Mouse (Mus musculus): Measurements from ENCODE around the gene Bco1. TPM values are rescaled to one million over a fixed set of nuclear protein-coding genes. Genes with fewer than 3 reads are reported as not detected.

Gene Bco1
- polyA plus RNA-seq, 1 experiment = 0.07 TPM

DNA sequence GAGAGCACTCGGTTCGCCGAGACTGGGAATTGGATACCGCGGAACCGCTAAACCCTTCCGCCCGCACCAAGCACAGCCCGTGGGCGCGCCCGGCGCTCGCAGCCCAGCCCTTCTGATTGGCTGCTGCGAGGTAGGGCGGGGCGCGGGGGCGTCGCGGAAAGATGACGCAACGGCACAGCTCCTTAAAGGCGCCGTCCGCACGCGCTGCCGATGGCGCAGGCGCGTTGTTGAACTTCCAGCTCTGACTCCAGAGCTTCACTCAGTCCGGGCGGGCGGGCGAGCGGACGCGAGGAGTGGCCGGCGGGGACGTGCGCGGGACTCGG lies 62.1 kb downstream of the Bco1 start:
- no peaks in the 10 kb centered on the region for H3K27me3 ChIP-seq (ENCODE audit: control insufficient read depth, insufficient read depth, low read length)
- H3K27ac ChIP-seq (ENCODE audit: insufficient read depth, low read length) = peak overlapping the region; percentile 1; the same call in 1 of the 2 replicates
- WGBS = 1% methylated on average over 45 of the region's 45 CpGs
- peak overlapping the region; percentile 70 for H3K4me3 ChIP-seq (replicated peaks; ENCODE audit: insufficient read depth, low read depth, low read length)
- DNase-seq = peak; percentile 97 to 98
- peaks cover 11% of the 10 kb centered on the region; the same call in 1 of the 2 replicates for H3K4me1 ChIP-seq (ENCODE audit: control insufficient read depth, insufficient read depth, low read length)
- TF ChIP-seq CTCF (IDR thresholded peaks at IDR 0.05; ENCODE audit: borderline replicate concordance, insufficient read depth, low read depth, low read length) (no peak), POLR2A (IDR thresholded peaks at IDR 0.05; ENCODE audit: borderline replicate concordance, insufficient read depth, low read length) (peak; percentile 90)

DNA sequence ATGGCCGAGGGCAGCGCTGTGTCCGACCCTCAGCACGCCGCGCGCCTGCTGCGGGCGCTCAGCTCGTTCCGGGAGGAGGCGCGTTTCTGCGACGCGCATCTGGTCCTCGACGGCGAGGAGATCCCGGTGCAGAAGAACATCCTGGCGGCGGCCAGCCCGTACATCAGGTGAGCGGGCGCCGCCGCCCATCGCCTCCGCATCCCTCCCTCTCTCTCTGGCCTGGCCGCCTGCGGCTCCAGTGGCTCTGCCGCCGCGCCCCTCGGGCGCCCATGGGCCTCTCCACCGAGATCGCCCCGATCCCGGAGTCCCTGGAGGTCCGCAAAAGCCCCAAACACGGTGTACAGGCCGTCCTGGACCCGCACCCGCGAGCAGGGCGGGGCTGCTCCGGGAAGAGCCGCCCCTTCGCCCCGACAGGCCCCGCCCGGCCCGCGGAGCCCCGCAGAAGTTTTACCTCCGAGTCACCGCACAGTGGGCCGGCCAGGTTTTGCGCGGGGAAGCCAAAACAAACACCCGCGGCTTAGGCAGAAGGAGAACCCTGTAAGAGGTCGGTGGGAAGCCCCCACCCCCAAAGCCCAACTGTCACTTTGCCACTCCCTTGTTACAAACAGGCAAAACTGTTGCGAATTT lies 62.6 kb downstream of the Bco1 start, which contains the start of gene Gan:
TSS of gene Gan (plus strand) at position 1 of the 627 bp plus-strand sequence.
- no peak for TF ChIP-seq CTCF (IDR thresholded peaks at IDR 0.05; ENCODE audit: borderline replicate concordance, insufficient read depth, low read depth, low read length)
- DNase-seq = peak in 1 of 2 experiments; percentile 54
- Histone ChIP-seq H3K4me3 (replicated peaks; ENCODE audit: insufficient read depth, low read depth, low read length) (peak within 1 kb of the TSS; percentile 70), H3K27me3 (ENCODE audit: control insufficient read depth, insufficient read depth, low read length) (no peaks in the 10 kb centered on the region), H3K27ac (ENCODE audit: insufficient read depth, low read length) (peak within 1 kb of the TSS; percentile 47; the same call in 1 of the 2 replicates), H3K4me1 (ENCODE audit: control insufficient read depth, insufficient read depth, low read length) (peaks cover 11% of the 10 kb centered on the region; the same call in 1 of the 2 replicates)
- WGBS = under 1% methylated on average over 65 of the region's 65 CpGs

DNA sequence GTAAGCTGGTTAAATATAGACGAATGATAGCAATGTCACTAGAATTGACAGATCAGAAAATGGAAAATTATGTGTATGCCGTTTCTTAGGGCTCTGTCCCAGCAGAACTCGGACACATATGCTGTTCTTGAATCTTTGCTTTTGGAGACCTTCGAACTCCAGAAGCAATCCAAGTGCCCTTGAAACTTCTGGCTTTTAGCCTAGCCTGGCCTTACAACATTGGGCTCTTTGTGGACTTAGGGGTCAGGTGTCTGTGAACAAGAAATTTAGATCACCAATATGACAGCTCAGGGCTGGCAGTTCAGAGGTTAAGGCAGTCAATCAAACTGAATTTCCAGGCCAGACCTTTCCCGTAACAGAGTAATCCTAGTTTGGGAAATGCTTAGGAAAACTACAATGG lies 63.4 kb downstream of the Bco1 start:
- 41% methylated on average over 5 of the region's 5 CpGs for WGBS
- peaks cover 11% of the 10 kb centered on the region; the same call in 1 of the 2 replicates for H3K4me1 ChIP-seq (ENCODE audit: control insufficient read depth, insufficient read depth, low read length)
- no peak overlapping the region for H3K27ac ChIP-seq (ENCODE audit: insufficient read depth, low read length)
- TF ChIP-seq POLR2A (IDR thresholded peaks at IDR 0.05; ENCODE audit: borderline replicate concordance, insufficient read depth, low read length) (no peak), CTCF (IDR thresholded peaks at IDR 0.05; ENCODE audit: borderline replicate concordance, insufficient read depth, low read depth, low read length) (no peak)
- DNase-seq = no peak
- H3K4me3 ChIP-seq (replicated peaks; ENCODE audit: insufficient read depth, low read depth, low read length) = no peak overlapping the region
- H3K27me3 ChIP-seq (ENCODE audit: control insufficient read depth, insufficient read depth, low read length) = no peaks in the 10 kb centered on the region

DNA sequence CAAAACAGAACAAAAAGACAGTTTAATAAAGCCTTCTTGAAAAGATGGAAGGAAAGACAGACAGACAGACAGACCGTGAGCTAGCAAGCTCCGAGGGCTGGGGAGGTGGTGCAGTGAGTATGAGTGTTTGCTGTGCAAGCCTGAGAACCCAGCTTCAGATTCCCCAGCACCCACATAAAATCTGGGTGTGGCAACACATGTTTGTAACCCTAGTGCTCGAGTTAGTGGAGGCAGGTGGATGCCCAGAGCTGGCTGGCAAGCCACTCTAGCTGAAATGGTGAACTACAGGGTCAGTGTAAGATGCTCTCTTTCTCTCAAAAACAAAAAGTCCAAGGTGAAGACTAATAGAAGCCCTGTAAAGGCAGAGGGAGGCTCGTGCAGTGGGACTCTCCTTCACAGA lies 69.3 kb downstream of the Bco1 start:
- TF ChIP-seq CTCF (IDR thresholded peaks at IDR 0.05; ENCODE audit: borderline replicate concordance, insufficient read depth, low read depth, low read length) (no peak), POLR2A (IDR thresholded peaks at IDR 0.05; ENCODE audit: borderline replicate concordance, insufficient read depth, low read length) (no peak)
- Histone ChIP-seq H3K4me1 (ENCODE audit: control insufficient read depth, insufficient read depth, low read length) (no peaks in the 10 kb centered on the region), H3K27ac (ENCODE audit: insufficient read depth, low read length) (no peak overlapping the region), H3K4me3 (replicated peaks; ENCODE audit: insufficient read depth, low read depth, low read length) (no peak overlapping the region), H3K27me3 (ENCODE audit: control insufficient read depth, insufficient read depth, low read length) (no peaks in the 10 kb centered on the region)
- WGBS = 88% methylated on average over 4 of the region's 4 CpGs
- no peak for DNase-seq

GRCm38 (mm10) chr8:117165542-117165941 lies 69.9 kb downstream of the Bco1 start:
- Histone ChIP-seq H3K4me3 (replicated peaks; ENCODE audit: insufficient read depth, low read depth, low read length) (no peak overlapping the region), H3K27ac (ENCODE audit: insufficient read depth, low read length) (no peak overlapping the region), H3K27me3 (ENCODE audit: control insufficient read depth, insufficient read depth, low read length) (no peaks in the 10 kb centered on the region), H3K4me1 (ENCODE audit: control insufficient read depth, insufficient read depth, low read length) (no peaks in the 10 kb centered on the region)
- no peak for DNase-seq
- 91% methylated on average over 4 of the region's 4 CpGs for WGBS
- no peak for TF ChIP-seq CTCF (IDR thresholded peaks at IDR 0.05; ENCODE audit: borderline replicate concordance, insufficient read depth, low read depth, low read length)
- TF ChIP-seq POLR2A (IDR thresholded peaks at IDR 0.05; ENCODE audit: borderline replicate concordance, insufficient read depth, low read length) = no peak

DNA sequence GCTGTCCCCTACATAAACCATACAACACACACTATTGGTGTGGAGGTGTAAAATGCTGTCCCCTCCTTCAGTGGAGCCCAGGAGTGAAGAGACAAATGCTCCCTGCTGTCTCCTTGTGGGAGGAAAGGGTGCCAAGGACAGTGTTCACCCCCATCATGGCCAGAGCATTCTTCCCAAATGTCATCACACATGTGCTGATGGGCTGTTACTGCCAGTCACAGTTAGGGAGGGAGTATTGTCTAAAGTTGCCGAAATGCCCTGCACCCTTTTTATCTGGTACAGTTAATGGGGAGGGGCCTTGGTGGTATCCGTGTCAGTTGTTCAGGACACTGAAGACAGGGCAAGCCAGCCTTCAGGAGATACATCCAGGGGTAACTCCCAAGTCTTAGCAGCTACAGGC lies 70.9 kb downstream of the Bco1 start:
- TF ChIP-seq CTCF (IDR thresholded peaks at IDR 0.05; ENCODE audit: borderline replicate concordance, insufficient read depth, low read depth, low read length) (no peak), POLR2A (IDR thresholded peaks at IDR 0.05; ENCODE audit: borderline replicate concordance, insufficient read depth, low read length) (no peak)
- no peaks in the 10 kb centered on the region for H3K27me3 ChIP-seq (ENCODE audit: control insufficient read depth, insufficient read depth, low read length)
- no peak overlapping the region for H3K27ac ChIP-seq (ENCODE audit: insufficient read depth, low read length)
- 77% methylated on average over 2 of the region's 2 CpGs for WGBS
- no peak overlapping the region for H3K4me3 ChIP-seq (replicated peaks; ENCODE audit: insufficient read depth, low read depth, low read length)
- no peak for DNase-seq
- H3K4me1 ChIP-seq (ENCODE audit: control insufficient read depth, insufficient read depth, low read length) = no peaks in the 10 kb centered on the region

DNA sequence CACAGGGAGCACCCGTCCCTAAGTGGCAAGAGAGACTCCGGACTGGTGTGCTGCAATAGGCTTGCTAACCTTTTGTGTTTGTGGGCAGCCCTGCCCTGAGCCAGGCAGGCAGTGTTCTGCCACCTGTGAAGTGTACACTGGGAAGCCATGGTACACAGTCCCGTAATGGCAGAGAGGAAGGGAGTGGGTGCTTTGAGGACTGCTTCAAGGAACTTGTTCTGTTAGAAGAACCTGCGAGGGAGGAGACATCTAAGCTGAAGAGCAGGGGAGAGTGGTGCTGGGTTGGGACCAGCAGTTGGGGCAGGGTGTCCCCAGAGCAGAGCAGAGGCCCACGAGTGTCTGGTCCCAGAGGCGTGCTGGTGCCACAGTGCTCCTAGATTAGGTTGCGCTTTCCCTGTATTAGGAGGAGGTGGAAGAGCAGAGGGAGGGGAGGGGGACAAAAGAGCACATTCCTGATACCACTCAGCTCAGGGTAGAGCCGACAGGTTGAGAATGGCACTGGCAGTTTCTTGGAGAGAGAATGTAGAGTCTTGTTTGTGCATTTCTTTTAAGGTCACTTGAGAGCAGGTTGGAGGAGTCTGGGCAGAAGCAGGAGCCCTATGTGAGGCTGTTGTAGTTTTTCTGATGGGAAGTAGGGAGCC lies 71.7 kb downstream of the Bco1 start:
- Histone ChIP-seq H3K4me3 (replicated peaks; ENCODE audit: insufficient read depth, low read depth, low read length) (no peak overlapping the region), H3K27ac (ENCODE audit: insufficient read depth, low read length) (no peak overlapping the region), H3K27me3 (ENCODE audit: control insufficient read depth, insufficient read depth, low read length) (no peaks in the 10 kb centered on the region), H3K4me1 (ENCODE audit: control insufficient read depth, insufficient read depth, low read length) (no peaks in the 10 kb centered on the region)
- DNase-seq = no peak
- 86% methylated on average over 8 of the region's 8 CpGs for WGBS
- TF ChIP-seq POLR2A (IDR thresholded peaks at IDR 0.05; ENCODE audit: borderline replicate concordance, insufficient read depth, low read length) = no peak
- TF ChIP-seq CTCF (IDR thresholded peaks at IDR 0.05; ENCODE audit: borderline replicate concordance, insufficient read depth, low read depth, low read length) = no peak

- Histone ChIP-seq H3K27me3 (ENCODE audit: control insufficient read depth, insufficient read depth, low read length) (no peaks in the 10 kb centered on the region), H3K27ac (ENCODE audit: insufficient read depth, low read length) (no peak overlapping the region), H3K4me3 (replicated peaks; ENCODE audit: insufficient read depth, low read depth, low read length) (no peak overlapping the region), H3K4me1 (ENCODE audit: control insufficient read depth, insufficient read depth, low read length) (peaks cover 4% of the 10 kb centered on the region)
- WGBS = 86% methylated on average over 9 of the region's 9 CpGs
- no peak for TF ChIP-seq CTCF (IDR thresholded peaks at IDR 0.05; ENCODE audit: borderline replicate concordance, insufficient read depth, low read depth, low read length)
- no peak for TF ChIP-seq POLR2A (IDR thresholded peaks at IDR 0.05; ENCODE audit: borderline replicate concordance, insufficient read depth, low read length)
- no peak for DNase-seq
Measured at GRCm38 (mm10) chr8:117168378-117168777, 72.7 kb downstream of the Bco1 start.
